Mouse (Mus musculus) E14TG2a.4 (cell line): ENCODE measurements at regions not wholly inside any gene's neighbourhood (a gene's known extent, or its start where the extent isn't known, plus 50 kb on each side); places are given as distances from the start of the nearest gene placed in this dataset.

Experiments
- CTCF ChIP-seq: conservative IDR thresholded peaks from 2 replicates; pipeline ENCODE4 v1.5.1; 2014; ENCODE audit warnings: low read length
- POU5F1 ChIP-seq: IDR thresholded peaks from 2 replicates; pipeline ENCODE4 v1.6.1; 2014; ENCODE audit warnings: low read length, borderline replicate concordance

GRCm38 (mm10) chr12:5549796-5550195 lies 174.3 kb upstream of the Klhl29 start:
- TF ChIP-seq CTCF, result no peak
- no peak for TF ChIP-seq POU5F1
